Mouse (Mus musculus): ENCODE data around the gene Smc1a. TPM values are rescaled to one million over a fixed set of nuclear protein-coding genes. Genes with fewer than 3 reads are reported as not detected.
"Not testable (repeated sequence)": the region's sequence is repeated elsewhere in the genome, so short reads cannot be mapped to it uniquely, and the experiment has no call there.

The Smc1a gene
- polyA plus RNA-seq, 1 experiment from 2014 or later: 121 TPM

DNA sequence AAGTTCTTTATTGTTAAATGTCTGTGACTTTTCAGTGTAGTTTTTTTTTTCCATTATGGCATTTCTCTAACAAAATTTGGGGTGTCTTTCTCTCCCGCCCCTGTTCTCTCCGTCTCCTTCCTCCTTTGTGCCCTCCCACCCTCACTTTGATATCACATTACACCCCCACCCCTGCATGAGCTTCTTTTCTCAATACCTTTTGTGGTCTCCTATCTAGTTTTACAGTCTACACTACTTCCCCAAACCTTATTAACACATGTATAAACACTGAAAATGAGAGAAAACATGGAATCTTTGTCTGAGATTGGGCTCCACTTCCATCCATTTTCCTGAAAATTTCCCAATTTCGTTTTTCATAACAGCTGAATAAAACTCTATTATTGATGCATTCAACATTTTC, 36.3 kb downstream of the Smc1a start:
- Histone ChIP-seq H3K27me3 (ENCODE audit: poor library complexity, severe bottlenecking) (peaks cover 100% of the 10 kb centered on the region), H3K27ac (no peak overlapping the region), H3K4me3 (no peak overlapping the region), H3K36me3 (replicated peaks) (peaks cover 69% of the 10 kb centered on the region), H3K4me1 (no peaks in the 10 kb centered on the region), H3K9me3 (no peaks in the 10 kb centered on the region)
- DNase-seq (ENCODE audit: extremely low spot score, low spot score): no peak
- WGBS: 79% methylated on average over 3 of the region's 3 CpGs

- no peaks in the 10 kb centered on the region for H3K9me3 ChIP-seq
- no peak overlapping the region for H3K27ac ChIP-seq
- no peak for DNase-seq (ENCODE audit: extremely low spot score, low spot score)
- H3K4me3 ChIP-seq: no peak overlapping the region
- H3K36me3 ChIP-seq (replicated peaks): peaks cover 68% of the 10 kb centered on the region
- 81% methylated on average over 1 of the region's 1 CpGs for WGBS
- H3K27me3 ChIP-seq (ENCODE audit: poor library complexity, severe bottlenecking): peaks cover 100% of the 10 kb centered on the region
- H3K4me1 ChIP-seq: no peaks in the 10 kb centered on the region
These were observed 37.9 kb downstream of the Smc1a start for GRCm38 (mm10) chrX:152054094-152054493.

DNA sequence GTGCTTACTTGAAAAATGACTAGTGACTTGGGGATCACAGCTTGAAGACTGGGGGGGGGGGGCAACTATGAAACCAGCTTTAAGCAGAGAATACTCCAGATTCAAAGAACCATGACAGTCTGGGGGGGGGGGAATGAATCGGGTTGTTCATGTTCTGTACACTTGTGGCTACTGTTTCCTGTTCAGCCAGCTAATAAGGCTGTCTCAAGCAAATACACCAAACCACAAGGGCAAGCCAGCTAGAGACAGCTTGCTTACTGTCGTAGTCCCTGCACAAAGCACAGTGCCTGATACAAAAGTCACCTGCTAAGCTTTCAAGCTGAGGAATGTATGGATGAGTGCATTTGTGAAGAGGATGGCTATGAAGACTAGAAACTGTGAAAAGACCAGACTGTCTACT, 49.4 kb downstream of the Smc1a start:
- DNase-seq (ENCODE audit: extremely low spot score, low spot score): no peak
- H3K4me3 ChIP-seq: no peak overlapping the region
- 80% methylated on average over 2 of the region's 2 CpGs for WGBS
- H3K36me3 ChIP-seq (replicated peaks): peaks cover 34% of the 10 kb centered on the region
- H3K9me3 ChIP-seq: no peaks in the 10 kb centered on the region
- H3K4me1 ChIP-seq: no peaks in the 10 kb centered on the region
- no peak overlapping the region for H3K27ac ChIP-seq
- peaks cover 93% of the 10 kb centered on the region for H3K27me3 ChIP-seq (ENCODE audit: poor library complexity, severe bottlenecking)

DNA sequence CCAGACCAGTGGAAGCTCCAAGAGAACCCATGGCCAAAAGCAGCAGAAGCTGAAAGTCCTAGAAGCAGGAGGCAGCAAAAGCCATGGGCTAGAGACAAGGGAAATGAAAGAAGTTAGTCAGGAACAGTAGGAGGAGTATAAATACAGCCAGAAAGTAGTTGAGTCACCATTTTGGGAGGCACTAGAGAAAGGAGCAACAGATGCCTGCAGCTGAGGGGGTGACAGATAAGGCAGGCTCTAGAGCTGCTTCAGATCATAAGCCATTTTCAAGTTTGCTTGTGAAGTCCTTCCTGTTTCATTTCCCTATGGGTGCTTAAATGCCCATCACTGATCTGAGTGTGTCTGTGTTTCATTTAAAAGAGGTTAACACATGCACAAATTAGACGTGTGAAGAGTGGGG, 51.6 kb downstream of the Smc1a start:
- H3K36me3 ChIP-seq (replicated peaks): peaks cover 13% of the 10 kb centered on the region
- H3K27me3 ChIP-seq (ENCODE audit: poor library complexity, severe bottlenecking): peaks cover 85% of the 10 kb centered on the region
- no peaks in the 10 kb centered on the region for H3K4me1 ChIP-seq
- no peak overlapping the region for H3K27ac ChIP-seq
- no peaks in the 10 kb centered on the region for H3K9me3 ChIP-seq
- no peak for DNase-seq (ENCODE audit: extremely low spot score, low spot score)
- no peak overlapping the region for H3K4me3 ChIP-seq
- WGBS: 69% methylated on average over 1 of the region's 1 CpGs

DNA sequence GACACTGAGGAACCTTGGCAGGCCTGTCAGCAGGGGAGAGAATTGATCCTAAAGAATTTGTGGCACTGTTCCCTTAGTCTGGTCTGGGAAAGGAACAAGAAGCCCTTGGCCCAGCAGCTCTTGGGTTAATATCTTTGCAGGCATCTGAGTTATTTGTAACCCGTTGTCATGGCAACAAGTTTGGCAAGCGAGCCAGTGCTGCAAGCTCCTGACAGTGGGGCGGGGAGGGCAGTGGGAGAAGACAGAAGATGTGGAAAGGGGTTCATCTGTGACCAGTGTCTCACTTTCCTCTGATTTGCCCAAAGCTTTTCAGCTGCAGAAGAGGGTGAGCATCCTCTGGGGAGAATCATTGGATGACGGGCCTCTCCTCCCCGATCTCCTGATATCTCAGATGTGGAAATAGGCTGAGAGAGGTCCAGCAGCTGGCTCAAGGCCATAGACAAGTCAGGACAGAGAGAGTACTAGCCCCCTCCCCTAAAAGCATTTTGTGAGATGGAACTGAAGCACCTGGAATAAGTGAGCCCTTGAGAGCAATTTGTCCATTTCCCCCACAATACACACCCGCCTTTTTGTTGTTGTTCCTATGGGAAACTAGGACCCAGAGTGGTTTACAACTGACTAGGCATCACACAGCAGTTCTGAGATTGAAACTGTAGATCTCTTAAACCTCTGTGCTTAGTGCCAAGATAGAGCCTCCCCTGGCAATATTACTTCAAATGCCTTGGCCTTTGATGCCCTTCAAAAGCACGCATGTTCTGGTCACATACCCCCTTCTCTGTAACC, 73.8 kb downstream of the Smc1a start:
- peak; percentile 29 for DNase-seq (ENCODE audit: extremely low spot score, low spot score)
- 55% methylated on average over 7 of the region's 7 CpGs for WGBS
- not testable (repeated sequence) for H3K36me3 ChIP-seq (replicated peaks); H3K27ac ChIP-seq; H3K9me3 ChIP-seq; H3K4me1 ChIP-seq; H3K4me3 ChIP-seq
- H3K27me3 ChIP-seq (ENCODE audit: poor library complexity, severe bottlenecking): peaks cover 100% of the 10 kb centered on the region

DNA sequence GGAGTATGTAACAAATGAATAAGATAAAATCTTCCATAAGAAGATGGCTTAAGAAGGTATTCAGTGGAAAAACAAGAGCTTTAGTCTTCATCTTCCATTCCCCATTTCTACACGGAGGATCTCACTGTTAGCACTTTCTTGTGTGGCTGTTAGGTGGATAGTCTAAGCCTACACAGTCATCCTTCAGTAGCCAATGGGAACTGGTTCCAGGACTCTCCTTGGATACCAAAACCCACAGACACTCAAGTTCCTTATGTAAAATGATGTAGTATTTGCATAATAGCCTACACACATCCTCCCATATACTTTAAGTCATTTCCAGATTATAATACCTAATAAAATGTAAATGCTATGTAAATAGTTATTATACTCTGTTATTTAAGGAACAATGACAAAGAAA, 81.3 kb downstream of the Smc1a start:
- no peaks in the 10 kb centered on the region for H3K36me3 ChIP-seq (replicated peaks)
- peaks cover 98% of the 10 kb centered on the region for H3K27me3 ChIP-seq (ENCODE audit: poor library complexity, severe bottlenecking)
- H3K4me1 ChIP-seq: no peaks in the 10 kb centered on the region
- DNase-seq (ENCODE audit: extremely low spot score, low spot score): no peak
- no peaks in the 10 kb centered on the region for H3K9me3 ChIP-seq
- H3K27ac ChIP-seq: no peak overlapping the region
- 59% methylated on average over 1 of the region's 1 CpGs for WGBS
- no peak overlapping the region for H3K4me3 ChIP-seq

Other genes with a start within 250 kb of the Smc1a start
- 55.2 and 61.4 TPM in 2 replicates for gene Huwe1, start 215.6 kb upstream of the Smc1a start, polyA plus RNA-seq (2016; fragmentation: Nextera tagmentation; extraction: Ambion mirVana)
- 203 and 205 TPM in 2 replicates for gene Hsd17b10, start 14.6 kb upstream of the Smc1a start, polyA plus RNA-seq (2016; fragmentation: Nextera tagmentation; extraction: Ambion mirVana)
- gene Ribc1, start 133 bp upstream of the Smc1a start, polyA plus RNA-seq (2016; fragmentation: Nextera tagmentation; extraction: Ambion mirVana): 5.2 and 5.9 TPM in 2 replicates
- gene Iqsec2, start 127.8 kb downstream of the Smc1a start, polyA plus RNA-seq (2016; fragmentation: Nextera tagmentation; extraction: Ambion mirVana): 1.3 and 1.4 TPM in 2 replicates
- gene Kdm5c, start 216.6 kb downstream of the Smc1a start, polyA plus RNA-seq (2016; fragmentation: Nextera tagmentation; extraction: Ambion mirVana): 66.7 and 69.3 TPM in 2 replicates

Data from forebrain, embryonic 10.5 days (tissue).